Comparison of ENCODE assay signal across 9 mouse cellular contexts in genomic region chr8:4512116-4512495, GRCm38 (mm10). TPM values are rescaled to one million over a fixed set of nuclear protein-coding genes. Genes with fewer than 3 reads are reported as not detected.
A peak's percentile ranks its signal among the peaks of the same experiment; 100 is the strongest.
DNase-seq lines count a peak whose midpoint lies in the region; ATAC-seq lines count a peak whose summit lies in the region.
"Had no signal": no experiment of that assay in that cellular context is flagged by ENCODE, and none has a peak within 500 bp of the region (broad histone marks: within the 10 kb centered on the region; RNA-seq: fewer than 3 reads in every experiment).

No protein-coding gene starts in this region.

- H3K27ac ChIP-seq in liver, embryonic 12.5 days, result 0 out of 2 replicates have a peak overlapping the region, but pooled peaks have one; percentile 27
- H3K27ac ChIP-seq in liver, embryonic 11.5 days (ENCODE audit: low read depth, low read length), result no peak overlapping the region
- H3K27ac ChIP-seq in forebrain, embryonic 13.5 days, result peak overlapping the region; percentile 78
- H3K27ac ChIP-seq in intestine, embryonic 15.5 days, result peak overlapping the region; percentile 59
- H3K27ac ChIP-seq in stomach, embryonic 15.5 days, result peak overlapping the region; percentile 91

- no peaks in the 10 kb centered on the region for H3K9me3 ChIP-seq in liver, embryonic 12.5 days (replicated peaks)
- H3K9me3 ChIP-seq in liver, embryonic 11.5 days (ENCODE audit: control insufficient read depth, low read length), result no peaks in the 10 kb centered on the region
- H3K9me3 ChIP-seq in forebrain, embryonic 13.5 days (replicated peaks), result no peaks in the 10 kb centered on the region
- H3K9me3 ChIP-seq in intestine, embryonic 15.5 days, result no peaks in the 10 kb centered on the region
- no peaks in the 10 kb centered on the region for H3K9me3 ChIP-seq in stomach, embryonic 15.5 days

- H3K27me3 ChIP-seq in liver, embryonic 12.5 days (replicated peaks), result no peaks in the 10 kb centered on the region
- H3K27me3 ChIP-seq in liver, embryonic 11.5 days (replicated peaks; ENCODE audit: control insufficient read depth, insufficient read depth, low read length), result no peaks in the 10 kb centered on the region
- H3K27me3 ChIP-seq in forebrain, embryonic 13.5 days, result no peaks in the 10 kb centered on the region
- H3K27me3 ChIP-seq in intestine, embryonic 15.5 days (replicated peaks), result no peaks in the 10 kb centered on the region
- no peaks in the 10 kb centered on the region for H3K27me3 ChIP-seq in stomach, embryonic 15.5 days (replicated peaks)
- H3K27me3 ChIP-seq: Patski had no signal

- H3K4me1 ChIP-seq in liver, embryonic 12.5 days, result peaks cover 9% of the 10 kb centered on the region; the same call in 1 of the 2 replicates
- H3K4me1 ChIP-seq in liver, embryonic 11.5 days (replicated peaks; ENCODE audit: control insufficient read depth, insufficient read depth, low read length), result peaks cover 3% of the 10 kb centered on the region; the same call in 1 of the 2 replicates
- peaks cover 24% of the 10 kb centered on the region for H3K4me1 ChIP-seq in forebrain, embryonic 13.5 days
- H3K4me1 ChIP-seq in intestine, embryonic 15.5 days (replicated peaks), result peaks cover 24% of the 10 kb centered on the region
- peaks cover 26% of the 10 kb centered on the region for H3K4me1 ChIP-seq in stomach, embryonic 15.5 days

- WGBS in liver, embryonic 12.5 days (ENCODE audit: insufficient replicate concordance), result 45% methylated on average over 8 of the region's 8 CpGs
- WGBS in liver, embryonic 11.5 days, result 45% methylated on average over 8 of the region's 8 CpGs
- WGBS in forebrain, embryonic 13.5 days, result 4% methylated on average over 8 of the region's 8 CpGs
- WGBS in intestine, embryonic 15.5 days, result 14% methylated on average over 8 of the region's 8 CpGs
- WGBS in stomach, embryonic 15.5 days, result 14% methylated on average over 8 of the region's 8 CpGs

- no peak for ATAC-seq in liver, embryonic 12.5 days
- ATAC-seq in liver, embryonic 11.5 days (replicated peaks; ENCODE audit: low FRiP score), result no peak; the same call in 1 of the 2 replicates
- peak; percentile 66 for ATAC-seq in forebrain, embryonic 13.5 days
- ATAC-seq in intestine, embryonic 15.5 days, result peak; percentile 85
- ATAC-seq in stomach, embryonic 15.5 days (ENCODE audit: insufficient read depth, low FRiP score, low read depth), result peak; percentile 84
- ATAC-seq: Patski had no signal

- H3K36me3 ChIP-seq in liver, embryonic 12.5 days, result no peaks in the 10 kb centered on the region
- H3K36me3 ChIP-seq in liver, embryonic 11.5 days (ENCODE audit: control insufficient read depth, insufficient read depth, low read length), result 0 out of 2 replicates have a peak, but pooled peaks cover 2% of the 10 kb centered on the region
- peaks cover 6% of the 10 kb centered on the region for H3K36me3 ChIP-seq in forebrain, embryonic 13.5 days (ENCODE audit: poor library complexity, severe bottlenecking)
- no peaks in the 10 kb centered on the region for H3K36me3 ChIP-seq in intestine, embryonic 15.5 days
- H3K36me3 ChIP-seq in stomach, embryonic 15.5 days, result no peaks in the 10 kb centered on the region

- H3K4me2 ChIP-seq in liver, embryonic 12.5 days, result no peak overlapping the region
- no peak overlapping the region for H3K4me2 ChIP-seq in liver, embryonic 11.5 days
- 0 out of 2 replicates have a peak overlapping the region, but pooled peaks have one; percentile 5 for H3K4me2 ChIP-seq in forebrain, embryonic 13.5 days
- H3K4me2 ChIP-seq in intestine, embryonic 15.5 days (replicated peaks), result peak overlapping the region; percentile 26
- H3K4me2 ChIP-seq in stomach, embryonic 15.5 days, result peak overlapping the region; percentile 35; the same call in 1 of the 2 replicates

- no peak for DNase-seq in liver, embryonic 11.5 days (ENCODE audit: low spot score)
- no peak for DNase-seq in gastrocnemius, postnatal 4 days (ENCODE audit: low spot score in 2 of 2)
- DNase-seq in gastrocnemius, postnatal 10 days, result no peak
- DNase-seq in cerebellum, adult 18-20 months, result no peak

- H3K9ac ChIP-seq in liver, embryonic 12.5 days, result no peak overlapping the region
- H3K9ac ChIP-seq in liver, embryonic 11.5 days (ENCODE audit: low read depth, low read length), result no peak overlapping the region
- no peak overlapping the region for H3K9ac ChIP-seq in forebrain, embryonic 13.5 days
- no peak overlapping the region for H3K9ac ChIP-seq in intestine, embryonic 15.5 days
- H3K9ac ChIP-seq in stomach, embryonic 15.5 days, result no peak overlapping the region

- H3K4me3 ChIP-seq in liver, embryonic 12.5 days, result no peak overlapping the region
- H3K4me3 ChIP-seq in liver, embryonic 11.5 days (ENCODE audit: low read depth, low read length), result no peak overlapping the region
- no peak overlapping the region for H3K4me3 ChIP-seq in forebrain, embryonic 13.5 days
- no peak overlapping the region for H3K4me3 ChIP-seq in intestine, embryonic 15.5 days (replicated peaks)
- no peak overlapping the region for H3K4me3 ChIP-seq in stomach, embryonic 15.5 days (replicated peaks)

RNA-seq across cellular contexts. Expression of gene Cers4, which starts 19.3 kb away (rescaled TPM):
- 4.2 and 4.3 TPM in 2 replicates for polyA plus RNA-seq in liver, embryonic 12.5 days (2016; fragmentation: Nextera tagmentation; extraction: Ambion mirVana)
- 5.8 and 6.3 TPM in 2 replicates for polyA plus RNA-seq in liver, embryonic 11.5 days (2014; fragmentation: Nextera tagmentation; extraction: Ambion mirVana)
- 24.6 and 29.5 TPM in 2 replicates for polyA plus RNA-seq in forebrain, embryonic 13.5 days (2015; fragmentation: Nextera tagmentation; extraction: Ambion mirVana)
- polyA plus RNA-seq in intestine, embryonic 15.5 days (2015; fragmentation: Nextera tagmentation; extraction: Ambion mirVana), result 18.3 and 19.2 TPM in 2 replicates
- 28.6 and 28.7 TPM in 2 replicates for polyA plus RNA-seq in stomach, embryonic 15.5 days (2015; fragmentation: Nextera tagmentation; extraction: Ambion mirVana)
- 10 to 100 TPM; 14.6 to 16.4 TPM for total RNA-seq in gastrocnemius, postnatal 4 days (2021)
- total RNA-seq in gastrocnemius, postnatal 10 days (2021), result 10 to 100 TPM in 1 of 2 experiments, 1 to 10 TPM in 1; 9.7 to 11.5 TPM

Comparison
In these comparisons a context has a peak if more than half of its experiments do, and no peak if none do; other contexts are left out.
1. ATAC-seq: peak in forebrain, embryonic 13.5 days (single experiment), intestine, embryonic 15.5 days (single experiment) and stomach, embryonic 15.5 days (single experiment); none in liver, embryonic 12.5 days (single experiment) and liver, embryonic 11.5 days (single experiment).
2. H3K4me2 ChIP-seq: peak in forebrain, embryonic 13.5 days (single experiment), intestine, embryonic 15.5 days (single experiment) and stomach, embryonic 15.5 days (single experiment); none in liver, embryonic 12.5 days (single experiment) and liver, embryonic 11.5 days (single experiment).